In genomic region chr9:108488403-108488802, GRCm38 (mm10) we compare ENCODE assay signal across 14 mouse cellular contexts. TPM values are rescaled to one million over a fixed set of nuclear protein-coding genes. Genes with fewer than 3 reads are reported as not detected.
"Had no signal": no experiment of that assay in that cellular context is flagged by ENCODE, and none has a peak within 500 bp of the region (broad histone marks: within the 10 kb centered on the region; RNA-seq: fewer than 3 reads in every experiment).

No protein-coding gene starts in this region.

- DNase-seq: kidney, postnatal 10 days; kidney, postnatal 36 days; layer of hippocampus, postnatal 36 days; liver, embryonic 13.5 days; lung, adult 2 months; lung, postnatal 14 days; lung, postnatal 4 days; thymus, adult 18-20 months had no signal

- H3K9me3 ChIP-seq: kidney, embryonic 15.5 days; liver, embryonic 13.5 days; midbrain, embryonic 12.5 days; neural tube, embryonic 13.5 days had no signal

- H3K4me3 ChIP-seq: kidney, embryonic 15.5 days; left cerebral cortex, adult 2 months; liver, embryonic 13.5 days; midbrain, embryonic 12.5 days; myocyte; neural tube, embryonic 13.5 days had no signal

- H3K27ac ChIP-seq: kidney, embryonic 15.5 days; left cerebral cortex, adult 2 months; liver, embryonic 13.5 days; midbrain, embryonic 12.5 days had no signal

- H3K27me3 ChIP-seq: kidney, embryonic 15.5 days; liver, embryonic 13.5 days; midbrain, embryonic 12.5 days; neural tube, embryonic 13.5 days had no signal

- H3K9ac ChIP-seq: kidney, embryonic 15.5 days; liver, embryonic 13.5 days; midbrain, embryonic 12.5 days; neural tube, embryonic 13.5 days had no signal

RNA-seq across cellular contexts. Expression of gene Lamb2, which starts 8.9 kb away (rescaled TPM):
- total RNA-seq: monocyte, adult 5-6 weeks had no signal
